8 mouse cellular contexts compared by ENCODE assay signal in genomic region chr17:24527723-24528559, GRCm38 (mm10). TPM values are rescaled to one million over a fixed set of nuclear protein-coding genes. Genes with fewer than 3 reads are reported as not detected.
DNase-seq lines count a peak whose midpoint lies in the region; ATAC-seq and TF ChIP-seq lines count a peak whose summit lies in the region.

TSS of gene Traf7 (minus strand) at chr17:24527938.

- ATAC-seq in heart, embryonic 15.5 days (replicated peaks; ENCODE audit: insufficient number of reproducible peaks, insufficient read depth, low FRiP score, low read depth) = peak; percentile 97
- peak; percentile 95 for ATAC-seq in liver, embryonic 14.5 days (ENCODE audit: insufficient read depth)
- ATAC-seq in neural tube, embryonic 11.5 days (ENCODE audit: insufficient read depth, low FRiP score, low TSS enrichment) = peak; percentile 96
- peak; percentile 99 for ATAC-seq in stomach, postnatal 0 days (ENCODE audit: low FRiP score, low TSS enrichment)

- peak; percentile 87 to 88 for DNase-seq in CD8-positive naive resting alpha-beta T cell, adult 2 months (ENCODE audit: low read depth in 2 of 2, low spot score in 2 of 2)
- peak; percentile 99 for DNase-seq in c-Kit-positive CD71-negative TER-119-negative erythroid progenitor cells, embryonic 14.5 days (ENCODE audit: low read depth)
- peak; percentile 92 for DNase-seq in forebrain, embryonic 10.5 days (ENCODE audit: extremely low spot score, low spot score)
- peak; percentile 96 to 98 for DNase-seq in kidney, postnatal 25 days
- DNase-seq in liver, embryonic 14.5 days (ENCODE audit: low read depth in 3 of 3, low spot score in 3 of 3) = peak; percentile 100
- peak; percentile 92 for DNase-seq in neural tube, embryonic 11.5 days (ENCODE audit: low spot score)
- peak; percentile 93 for DNase-seq in stomach, postnatal 0 days (ENCODE audit: low spot score)

- H3K27ac ChIP-seq in forebrain, embryonic 10.5 days = peak within 1 kb of the TSS; percentile 92
- peak within 1 kb of the TSS; percentile 78 for H3K27ac ChIP-seq in heart, embryonic 15.5 days
- H3K27ac ChIP-seq in liver, embryonic 14.5 days = peak within 1 kb of the TSS; percentile 85
- 0 out of 2 replicates have a peak within 1 kb of the TSS, but pooled peaks have one; percentile 46 for H3K27ac ChIP-seq in neural tube, embryonic 11.5 days (ENCODE audit: low read depth, low read length)
- peak within 1 kb of the TSS; percentile 87 for H3K27ac ChIP-seq in stomach, postnatal 0 days (replicated peaks)

- under 1% methylated on average over 40 of the region's 40 CpGs for WGBS in forebrain, embryonic 10.5 days
- WGBS in heart, embryonic 15.5 days = under 1% methylated on average over 40 of the region's 40 CpGs
- under 1% methylated on average over 40 of the region's 40 CpGs for WGBS in liver, embryonic 14.5 days (ENCODE audit: insufficient replicate concordance)
- WGBS in neural tube, embryonic 11.5 days = under 1% methylated on average over 40 of the region's 40 CpGs
- WGBS in stomach, postnatal 0 days = under 1% methylated on average over 40 of the region's 40 CpGs

- peak within 1 kb of the TSS; percentile 79 for H3K4me2 ChIP-seq in heart, embryonic 15.5 days
- peak within 1 kb of the TSS; percentile 94 for H3K4me2 ChIP-seq in liver, embryonic 14.5 days (ENCODE audit: low read depth)
- H3K4me2 ChIP-seq in neural tube, embryonic 11.5 days (ENCODE audit: low read depth) = peak within 1 kb of the TSS; percentile 82
- H3K4me2 ChIP-seq in stomach, postnatal 0 days (replicated peaks; ENCODE audit: low read depth) = peak within 1 kb of the TSS; percentile 62

- peak within 1 kb of the TSS; percentile 83 for H3K4me3 ChIP-seq in forebrain, embryonic 10.5 days
- H3K4me3 ChIP-seq in heart, embryonic 15.5 days = peak within 1 kb of the TSS; percentile 75
- peak within 1 kb of the TSS; percentile 84 to 99 for H3K4me3 ChIP-seq in liver, embryonic 14.5 days (ENCODE audit: insufficient read depth in 1 of 2, low read depth in 2 of 2, low read length in 2 of 2)
- H3K4me3 ChIP-seq in neural tube, embryonic 11.5 days (ENCODE audit: low read depth, low read length) = peak within 1 kb of the TSS; percentile 84
- peak within 1 kb of the TSS; percentile 91 for H3K4me3 ChIP-seq in stomach, postnatal 0 days (ENCODE audit: low read depth, low read length)

- H3K27me3 ChIP-seq in forebrain, embryonic 10.5 days (ENCODE audit: poor library complexity, severe bottlenecking) = no peaks in the 10 kb centered on the region
- 0 out of 2 replicates have a peak, but pooled peaks cover 5% of the 10 kb centered on the region for H3K27me3 ChIP-seq in heart, embryonic 15.5 days
- H3K27me3 ChIP-seq in liver, embryonic 14.5 days (ENCODE audit: control insufficient read depth, insufficient read depth, low read length) = no peaks in the 10 kb centered on the region
- H3K27me3 ChIP-seq in neural tube, embryonic 11.5 days (ENCODE audit: control insufficient read depth, insufficient read depth, low read length) = no peaks in the 10 kb centered on the region
- no peaks in the 10 kb centered on the region for H3K27me3 ChIP-seq in stomach, postnatal 0 days (ENCODE audit: control insufficient read depth, insufficient read depth, low read length)

- no peak for TF ChIP-seq EP300 in liver, embryonic 14.5 days (IDR thresholded peaks at IDR 0.05; ENCODE audit: low read depth)
- no peak for TF ChIP-seq EP300 in stomach, postnatal 0 days (optimal IDR thresholded peaks at IDR 0.05)

- TF ChIP-seq CTCF in liver, embryonic 14.5 days (IDR thresholded peaks at IDR 0.05; ENCODE audit: low read depth) = no peak
- TF ChIP-seq CTCF in stomach, postnatal 0 days (IDR thresholded peaks at IDR 0.05; ENCODE audit: low read depth) = no peak

- peaks cover 52% of the 10 kb centered on the region for H3K36me3 ChIP-seq in forebrain, embryonic 10.5 days (replicated peaks)
- no peaks in the 10 kb centered on the region; the same call in 1 of the 2 replicates for H3K36me3 ChIP-seq in heart, embryonic 15.5 days
- H3K36me3 ChIP-seq in liver, embryonic 14.5 days (replicated peaks; ENCODE audit: control insufficient read depth, insufficient read depth, low read depth) = no peaks in the 10 kb centered on the region; the same call in 1 of the 2 replicates
- H3K36me3 ChIP-seq in neural tube, embryonic 11.5 days (ENCODE audit: control insufficient read depth, insufficient read depth, low read length) = peaks cover 6% of the 10 kb centered on the region; the same call in 1 of the 2 replicates
- peaks cover 3% of the 10 kb centered on the region; the same call in 1 of the 2 replicates for H3K36me3 ChIP-seq in stomach, postnatal 0 days (ENCODE audit: control insufficient read depth, insufficient read depth, low read length)

- no peaks in the 10 kb centered on the region for H3K9me3 ChIP-seq in forebrain, embryonic 10.5 days
- H3K9me3 ChIP-seq in heart, embryonic 15.5 days (replicated peaks) = no peaks in the 10 kb centered on the region
- H3K9me3 ChIP-seq in liver, embryonic 14.5 days (ENCODE audit: control insufficient read depth, low read length) = no peaks in the 10 kb centered on the region
- no peaks in the 10 kb centered on the region for H3K9me3 ChIP-seq in neural tube, embryonic 11.5 days (ENCODE audit: control insufficient read depth, low read length)
- H3K9me3 ChIP-seq in stomach, postnatal 0 days (ENCODE audit: control insufficient read depth, low read length) = no peaks in the 10 kb centered on the region

- H3K4me1 ChIP-seq in forebrain, embryonic 10.5 days = peaks cover 64% of the 10 kb centered on the region
- H3K4me1 ChIP-seq in heart, embryonic 15.5 days (replicated peaks) = peaks cover 56% of the 10 kb centered on the region
- peaks cover 12 to 29% of the 10 kb centered on the region in 2 experiments for H3K4me1 ChIP-seq in liver, embryonic 14.5 days (replicated peaks; ENCODE audit: control insufficient read depth in 2 of 2, insufficient read depth in 2 of 2, low read length in 1 of 2)
- peaks cover 28% of the 10 kb centered on the region for H3K4me1 ChIP-seq in neural tube, embryonic 11.5 days (ENCODE audit: control insufficient read depth, insufficient read depth, low read length)
- peaks cover 13% of the 10 kb centered on the region for H3K4me1 ChIP-seq in stomach, postnatal 0 days (replicated peaks; ENCODE audit: control insufficient read depth, insufficient read depth)

- H3K9ac ChIP-seq in heart, embryonic 15.5 days = peak within 1 kb of the TSS; percentile 84
- peak within 1 kb of the TSS; percentile 86 for H3K9ac ChIP-seq in liver, embryonic 14.5 days (replicated peaks)
- H3K9ac ChIP-seq in neural tube, embryonic 11.5 days (ENCODE audit: low read length) = peak within 1 kb of the TSS; percentile 83
- peak within 1 kb of the TSS; percentile 89 for H3K9ac ChIP-seq in stomach, postnatal 0 days (ENCODE audit: low read length)

RNA-seq across cellular contexts. Expression of gene Traf7, which starts in this region (rescaled TPM):
- 128 and 132 TPM in 2 replicates for polyA plus RNA-seq in forebrain, embryonic 10.5 days (2016; fragmentation: Nextera tagmentation; extraction: Ambion mirVana)
- polyA plus RNA-seq in heart, embryonic 15.5 days (2015; fragmentation: Nextera tagmentation; extraction: Ambion mirVana) = 59.2 and 84.9 TPM in 2 replicates
- 55.4 and 64.2 TPM in 2 replicates for polyA plus RNA-seq in liver, embryonic 14.5 days (2012; rRNA removed)
- 25.6 and 29.4 TPM in 2 replicates for polyA plus RNA-seq in liver, embryonic 14.5 days (2014; fragmentation: Nextera tagmentation; extraction: Ambion mirVana)
- polyA plus RNA-seq in neural tube, embryonic 11.5 days (2014; fragmentation: Nextera tagmentation; extraction: Ambion mirVana) = 81.2 and 88.1 TPM in 2 replicates
- polyA plus RNA-seq in stomach, postnatal 0 days (2015; fragmentation: Nextera tagmentation; extraction: Ambion mirVana) = 41.8 and 42.6 TPM in 2 replicates

Comparison
In these comparisons a context has a peak if more than half of its experiments do, and no peak if none do; other contexts are left out.
1. Peak in every context shown above with its lines: DNase-seq, ATAC-seq, H3K4me3 ChIP-seq and H3K27ac ChIP-seq.